Mouse (Mus musculus): ENCODE measurements around the gene Gm17617.

DNA sequence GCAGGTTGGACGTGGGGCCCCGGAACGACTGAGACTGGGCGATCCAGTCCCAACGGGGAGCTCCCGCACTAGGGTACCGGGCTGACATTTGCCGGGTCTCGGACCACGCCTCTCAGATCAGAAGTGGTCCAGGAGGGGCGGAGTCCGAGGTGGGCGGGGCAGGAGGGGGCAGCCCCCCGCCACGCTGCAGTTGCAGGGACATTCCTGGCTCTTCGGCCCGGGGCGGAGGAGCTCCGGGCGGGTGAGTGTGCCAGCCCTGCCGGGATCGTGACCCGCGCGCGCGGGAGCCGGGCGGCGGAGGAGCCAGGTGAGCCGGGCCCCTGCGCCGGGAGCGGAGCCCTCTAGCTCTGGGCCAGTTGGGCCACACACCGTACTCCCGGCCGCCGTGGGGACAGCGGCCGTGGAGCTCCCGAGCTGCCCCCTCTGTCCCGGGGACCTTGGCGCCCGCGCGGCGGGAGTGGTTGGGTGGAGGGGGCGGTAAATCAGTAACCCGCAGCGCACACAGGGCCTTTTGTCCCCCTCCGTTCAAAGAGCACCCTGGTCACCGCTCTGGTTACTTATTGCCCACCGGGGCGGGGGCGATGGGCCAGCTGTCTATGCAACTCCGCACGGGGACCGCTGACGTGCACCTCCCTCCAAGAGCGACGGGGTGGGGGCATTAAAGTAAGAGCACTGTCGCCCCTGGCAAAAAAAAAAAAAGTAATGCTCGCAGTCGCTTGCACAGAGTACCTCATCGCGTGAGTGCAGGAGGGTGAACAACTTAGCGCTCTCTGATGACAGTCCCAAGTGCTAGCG is 19.5 kb upstream of the Gm17617 start, which contains the start of gene Fgfr4:
- TF ChIP-seq CTCF (IDR thresholded peaks at IDR 0.05; ENCODE audit: control insufficient read depth, insufficient read depth, low read length) (no peak), POLR2A (IDR thresholded peaks at IDR 0.05; ENCODE audit: borderline replicate concordance, control insufficient read depth, low read depth, low read length) (no peak)

Measured in bone marrow, adult 2 months (tissue).